Mouse (Mus musculus): Measurements from ENCODE around the gene Bfsp2. TPM values are rescaled to one million over a fixed set of nuclear protein-coding genes. Genes with fewer than 3 reads are reported as not detected.
"Not testable (repeated sequence)": the region's sequence is repeated elsewhere in the genome, so short reads cannot be mapped to it uniquely, and the experiment has no call there.

Bfsp2 gene
- total RNA-seq, 2 experiments from 2014 or later = not detected

GRCm38 (mm10) chr9:103431718-103432117, 48.5 kb downstream of the Bfsp2 start:
- DNase-seq (ENCODE audit: low spot score in 2 of 2) = no peak

GRCm38 (mm10) chr9:103430431-103431220, 49.6 kb downstream of the Bfsp2 start:
- no peak for DNase-seq (ENCODE audit: low spot score in 2 of 2)

GRCm38 (mm10) chr9:103426425-103426824, 53.8 kb downstream of the Bfsp2 start:
- DNase-seq (ENCODE audit: low spot score in 2 of 2) = no peak

- DNase-seq (ENCODE audit: low spot score in 2 of 2) = no peak
Observed at GRCm38 (mm10) chr9:103424869-103425268, 55.4 kb downstream of the Bfsp2 start.

DNA sequence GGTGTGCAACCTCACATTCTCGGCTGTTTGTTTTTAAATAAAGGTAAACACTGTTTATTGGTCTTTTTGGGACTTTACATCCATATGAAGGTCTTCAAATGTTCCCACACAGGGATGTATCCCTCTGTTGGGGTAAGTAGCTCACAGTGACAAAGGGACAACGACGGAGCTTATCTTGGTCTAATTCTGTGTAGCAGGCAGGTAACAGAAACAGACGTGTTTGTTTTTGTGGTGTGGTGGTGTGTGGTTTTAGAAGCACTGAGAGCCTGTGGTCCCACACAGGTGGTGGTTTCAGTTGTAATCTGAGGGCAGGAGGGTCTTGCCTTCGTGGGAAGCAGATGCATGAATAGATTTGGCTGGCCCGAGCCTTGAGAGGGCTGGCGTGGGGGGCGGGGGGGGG, 56.3 kb downstream of the Bfsp2 start:
- no peak for DNase-seq (ENCODE audit: low spot score in 2 of 2)

- no peak for DNase-seq (ENCODE audit: low spot score in 2 of 2)
Observed at GRCm38 (mm10) chr9:103423384-103423783, 56.8 kb downstream of the Bfsp2 start.

DNA sequence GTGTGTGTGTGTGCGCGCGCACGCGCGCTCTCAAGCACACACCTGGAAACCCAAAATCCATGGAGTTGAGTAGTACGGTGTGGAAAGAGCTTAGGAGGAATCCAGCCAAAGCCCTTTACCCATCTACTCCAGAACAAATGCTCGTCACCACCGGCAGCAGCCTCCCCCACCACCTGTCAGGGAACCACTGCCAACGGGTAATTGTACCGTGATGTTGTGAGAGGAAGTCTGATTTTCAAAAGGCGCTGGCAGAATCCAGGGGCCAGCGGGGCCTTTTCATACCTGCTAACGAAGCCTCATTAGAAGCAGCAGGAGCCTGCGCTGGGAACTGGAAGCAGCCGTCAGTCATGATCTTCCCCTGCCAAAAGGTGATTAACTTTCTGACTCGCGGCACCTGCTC, 57.4 kb downstream of the Bfsp2 start:
- DNase-seq (ENCODE audit: low spot score in 2 of 2) = no peak

- no peak for DNase-seq (ENCODE audit: low spot score in 2 of 2)
Observed at GRCm38 (mm10) chr9:103420844-103421243, 59.4 kb downstream of the Bfsp2 start.

DNA sequence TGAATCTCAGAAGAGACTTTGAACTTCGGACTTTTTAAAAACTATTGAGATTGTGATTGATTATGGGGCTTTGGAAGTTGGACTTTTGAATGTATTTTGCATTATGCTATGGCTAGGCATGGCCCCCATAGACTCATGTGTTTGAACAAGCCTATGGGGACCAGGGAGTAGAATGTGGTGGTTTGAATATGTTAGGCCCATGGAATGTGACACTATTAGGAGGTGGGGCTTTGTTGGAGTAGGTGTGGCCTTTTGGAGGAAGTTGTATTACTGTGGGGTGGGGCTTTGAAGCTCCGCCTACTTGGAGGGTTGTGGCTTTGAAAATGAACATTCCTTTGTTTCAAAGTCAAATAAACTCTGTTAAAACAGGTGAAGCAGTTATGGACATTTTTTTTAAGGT, 61.4 kb downstream of the Bfsp2 start:
- DNase-seq (ENCODE audit: low spot score in 2 of 2) = no peak

DNA sequence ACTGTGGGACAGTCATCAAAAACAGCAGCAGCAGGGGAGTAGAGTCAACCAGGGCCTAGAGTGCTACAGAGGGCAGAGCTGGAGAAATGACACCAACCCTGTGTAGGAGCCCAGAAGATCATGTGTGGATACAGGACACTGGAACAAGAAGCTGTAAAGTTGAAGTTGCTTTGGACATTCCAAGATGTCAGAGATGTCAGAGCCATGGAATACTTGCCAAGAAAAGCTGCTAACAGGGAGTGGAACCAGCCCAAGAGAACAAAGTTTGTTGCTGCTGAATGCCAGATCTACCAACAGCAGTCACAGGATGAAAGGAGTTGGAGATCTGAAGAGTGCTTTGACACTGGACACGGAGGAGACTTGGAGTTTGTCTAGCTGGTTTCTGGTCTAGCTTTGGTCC, 62.0 kb downstream of the Bfsp2 start:
- DNase-seq (ENCODE audit: low spot score in 2 of 2) = not testable (repeated sequence)

DNA sequence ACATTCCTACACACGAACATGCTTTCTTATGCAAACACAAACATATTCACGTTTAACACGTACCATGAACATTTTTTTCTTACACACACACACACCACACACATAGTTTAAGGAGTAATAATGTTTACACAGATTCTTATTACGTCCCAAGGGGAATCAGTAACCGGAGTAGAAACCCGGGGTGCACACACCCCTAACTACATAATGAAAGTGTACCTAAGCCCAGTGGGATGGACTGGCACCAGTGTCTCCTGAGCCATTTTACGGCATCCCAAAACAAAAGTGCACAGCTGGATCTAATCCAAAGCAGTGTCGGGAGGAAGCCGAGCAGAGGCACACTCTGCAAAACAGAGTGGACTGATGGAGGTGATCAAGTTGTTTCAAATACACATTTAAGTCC, 66.8 kb downstream of the Bfsp2 start:
- DNase-seq (ENCODE audit: low spot score in 2 of 2) = no peak

DNA sequence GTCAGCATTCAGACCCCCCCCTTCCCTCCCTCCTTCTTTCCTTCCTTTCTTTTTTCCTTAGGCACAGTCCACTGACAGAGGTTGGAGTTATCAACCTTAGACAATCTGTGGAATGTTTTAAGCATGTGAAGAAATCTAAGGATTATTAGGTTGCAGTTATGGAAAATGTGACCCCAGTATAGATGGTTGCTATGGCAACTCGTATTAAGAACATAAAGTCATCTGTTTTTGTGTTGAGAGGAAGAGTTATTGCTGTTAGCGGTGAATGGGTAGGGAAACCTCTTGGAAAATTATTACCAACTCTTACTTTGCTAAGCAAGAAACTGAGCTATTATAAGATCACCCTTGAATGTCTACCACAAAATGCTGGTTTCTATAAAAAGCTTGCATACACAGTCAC, 71.1 kb downstream of the Bfsp2 start:
- no peak for DNase-seq (ENCODE audit: low spot score in 2 of 2)

- DNase-seq (ENCODE audit: low spot score in 2 of 2) = no peak
Observed at GRCm38 (mm10) chr9:103408136-103408777, 72.0 kb downstream of the Bfsp2 start.

- DNase-seq (ENCODE audit: low spot score in 2 of 2) = no peak
Observed at GRCm38 (mm10) chr9:103403331-103403973, 76.8 kb downstream of the Bfsp2 start.

DNA sequence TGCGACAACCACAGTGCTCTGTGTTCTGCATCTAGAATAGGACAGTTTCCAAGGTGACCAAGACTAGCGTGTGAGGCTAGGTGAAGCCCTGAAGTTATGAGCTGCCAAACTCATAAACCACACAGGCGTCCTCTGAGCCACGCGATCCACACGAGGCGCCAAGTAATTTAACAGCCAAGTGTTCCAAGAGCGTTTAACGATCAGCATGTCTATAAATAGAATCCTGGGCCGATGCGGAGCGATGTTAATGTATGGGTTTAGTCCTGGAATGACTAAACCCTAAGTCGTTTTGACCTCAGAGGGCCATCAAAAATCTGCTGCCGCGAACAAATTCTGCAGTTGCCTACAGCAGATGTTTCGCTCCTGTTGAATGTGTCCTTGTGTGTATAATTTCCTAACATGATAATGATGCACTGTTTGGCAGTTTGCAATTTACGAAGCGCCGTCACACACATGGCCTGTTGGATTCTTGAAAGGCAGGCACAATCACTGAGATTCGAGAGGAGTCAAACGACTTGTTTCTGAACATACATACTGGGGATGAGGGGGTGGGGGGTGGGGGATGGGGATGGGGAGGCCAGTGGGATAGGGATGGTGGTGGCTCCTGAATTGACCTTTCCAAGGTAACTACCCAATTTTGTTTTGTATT, 81.6 kb downstream of the Bfsp2 start:
- no peak for DNase-seq (ENCODE audit: low spot score in 2 of 2)

DNA sequence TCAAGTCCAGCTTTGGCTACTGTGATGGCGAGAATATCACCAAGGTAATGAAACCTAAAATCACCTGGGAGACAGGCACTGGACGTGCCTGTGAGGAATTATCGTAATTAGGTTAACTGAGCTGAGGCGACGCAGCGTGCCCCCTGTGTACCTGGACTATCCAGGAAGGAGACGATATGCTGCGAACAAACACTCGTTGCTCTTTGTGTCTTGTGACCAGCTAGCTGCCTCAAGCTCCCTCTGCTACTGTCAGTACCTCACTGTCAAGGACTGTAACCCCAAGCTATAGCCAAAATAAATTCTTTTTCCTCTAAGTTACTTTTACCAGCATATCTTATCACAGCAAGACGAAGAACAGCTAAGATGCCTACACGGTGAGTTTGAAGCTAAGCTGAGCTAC, 87.0 kb downstream of the Bfsp2 start:
- no peak for DNase-seq (ENCODE audit: low spot score in 2 of 2)

GRCm38 (mm10) chr9:103391796-103392372, 88.3 kb downstream of the Bfsp2 start:
- DNase-seq (ENCODE audit: low spot score in 2 of 2) = no peak

DNA sequence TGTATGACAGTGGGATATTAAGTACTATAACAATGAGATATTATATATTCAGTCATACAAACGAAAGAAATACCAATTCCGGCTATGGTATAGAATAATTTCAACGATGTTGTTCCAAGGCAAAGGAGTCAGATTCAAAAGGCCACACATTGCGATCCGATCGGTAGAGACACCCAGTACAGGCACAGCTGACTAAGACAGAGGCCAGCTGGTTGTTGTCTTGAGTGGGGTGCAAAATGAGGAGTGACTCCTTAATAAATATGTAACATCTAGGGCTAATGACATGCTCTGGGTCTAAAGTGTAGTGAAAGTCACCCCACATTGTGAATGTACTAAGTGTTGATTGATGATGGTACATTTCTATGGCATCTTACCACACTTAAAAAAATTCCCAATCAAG, 91.0 kb downstream of the Bfsp2 start:
- no peak for DNase-seq (ENCODE audit: low spot score in 2 of 2)

DNA sequence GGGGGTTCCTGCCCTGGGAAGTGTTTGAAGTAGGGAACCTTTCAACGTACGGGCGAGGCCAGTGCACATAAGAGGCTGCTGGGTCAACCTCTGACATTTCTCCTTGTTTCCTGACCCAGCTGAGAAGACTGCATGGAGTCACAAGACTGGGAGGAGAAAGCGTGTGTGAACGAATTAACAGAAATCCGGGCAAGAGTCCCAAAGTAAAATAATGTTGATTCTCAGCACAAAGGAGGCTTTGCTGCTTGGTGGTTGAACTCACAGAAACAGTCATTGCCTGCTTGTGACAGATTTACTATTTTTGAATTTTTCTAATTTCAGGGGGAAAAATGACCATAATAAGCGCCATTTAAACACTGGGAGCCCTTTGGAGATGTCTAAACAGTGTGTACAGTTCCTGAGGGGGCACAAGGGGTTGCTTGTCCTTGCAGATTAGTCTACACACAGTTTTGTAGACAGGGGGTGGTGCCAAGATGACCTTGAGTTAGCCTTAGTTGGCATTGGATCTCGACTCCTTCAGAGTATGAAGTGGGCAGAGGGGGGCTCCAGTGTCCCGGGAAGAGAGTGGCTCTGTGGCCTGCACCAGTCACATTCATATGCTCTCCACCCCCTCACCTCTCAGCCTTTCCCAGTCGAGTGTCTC, 93.1 kb downstream of the Bfsp2 start:
- no peak for DNase-seq (ENCODE audit: low spot score in 2 of 2)

DNA sequence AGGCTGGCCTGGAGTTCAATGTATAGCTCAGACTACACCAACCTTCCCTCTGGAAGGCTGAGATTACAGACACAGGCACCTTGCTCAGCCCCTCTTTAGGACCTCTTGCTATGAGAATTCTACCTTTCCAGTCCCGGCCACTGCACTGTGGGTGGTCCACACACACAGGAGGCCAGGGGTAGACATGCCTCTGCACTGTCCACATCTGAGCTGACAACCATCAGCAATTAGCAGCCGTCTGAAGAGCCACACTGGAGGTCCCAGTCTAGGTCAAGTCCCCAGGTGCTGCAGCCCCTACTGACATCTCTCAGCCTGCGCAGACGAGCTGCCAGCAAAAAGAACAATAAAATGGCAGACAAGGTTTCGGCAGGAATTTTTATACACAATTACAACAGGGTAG, 93.6 kb downstream of the Bfsp2 start:
- DNase-seq (ENCODE audit: low spot score in 2 of 2) = no peak

DNA sequence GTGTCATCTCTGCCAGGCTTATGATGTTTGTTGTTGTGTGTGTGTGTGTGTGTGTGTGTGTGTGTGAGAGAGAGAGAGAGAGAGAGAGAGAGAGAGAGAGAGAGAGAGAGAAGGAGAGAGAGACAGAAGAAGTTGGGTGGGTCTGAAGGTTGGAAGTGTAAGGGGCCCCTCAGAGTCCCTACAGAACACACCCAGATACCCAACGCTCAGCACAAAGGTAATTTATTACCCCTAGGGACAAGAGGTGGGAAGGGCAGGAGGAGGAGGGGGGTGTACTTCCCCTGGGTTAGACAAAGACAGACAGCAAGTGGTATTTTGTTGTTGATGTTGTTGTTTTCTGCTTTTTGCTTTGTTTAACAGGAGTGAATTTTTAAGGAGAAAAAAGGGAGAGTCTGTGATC, 94.6 kb downstream of the Bfsp2 start:
- DNase-seq (ENCODE audit: low spot score in 2 of 2) = no peak

Measured in adrenal gland, postnatal 4 days (tissue).